Mouse (Mus musculus) urinary bladder, postnatal 4 days (tissue): ENCODE measurements at regions not wholly inside any gene's neighbourhood (a gene's known extent, or its start where the extent isn't known, plus 50 kb on each side); places are given as distances from the start of the nearest gene placed in this dataset.

Experiments
- DNase-seq, 2 experiments: peaks; one replicate each; pipeline ENCODE4 v3.0.0; 2021 to 2022; ENCODE audit warnings: low spot score in 2 of 2

DNA sequence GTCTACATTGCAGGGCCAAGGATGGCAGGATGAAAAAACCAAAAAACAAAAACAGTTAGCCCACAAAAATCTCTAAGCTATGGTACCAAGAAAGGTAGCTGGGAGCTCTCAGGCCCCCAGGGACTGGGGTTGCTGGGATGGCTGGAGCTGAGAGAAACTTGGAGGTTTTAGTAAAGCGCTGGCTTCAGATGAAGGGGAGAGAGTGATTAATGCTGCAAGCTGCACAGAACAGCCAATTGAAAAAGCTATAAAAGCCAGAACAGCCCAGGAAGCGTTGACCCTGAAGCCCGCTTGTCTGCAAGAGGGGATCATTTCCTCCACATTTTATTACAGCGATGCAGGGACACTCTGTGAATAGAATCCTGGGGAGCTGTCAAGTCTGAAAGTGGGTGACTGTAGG is 157.0 kb downstream of the 4930564D02Rik start:
- DNase-seq, result no peak

DNA sequence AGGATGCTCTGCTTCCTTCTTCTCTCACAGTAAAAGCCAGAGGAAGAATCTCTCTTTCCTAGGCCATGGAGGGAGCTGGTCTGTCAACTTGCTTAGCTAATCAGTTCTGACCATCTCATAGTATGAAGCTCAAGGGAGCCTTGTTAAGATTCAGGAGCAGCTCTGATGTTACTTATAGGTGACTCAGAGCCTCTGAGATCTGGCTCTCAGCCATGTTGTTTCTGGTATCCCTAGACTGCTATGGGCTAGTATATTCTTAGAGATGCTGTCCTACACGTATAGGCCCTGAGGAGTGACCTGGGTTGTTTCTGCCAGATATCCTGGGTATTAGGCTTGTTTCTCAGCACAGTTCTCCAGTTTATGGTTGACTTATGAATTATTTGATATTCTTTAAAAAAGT is 160.9 kb downstream of the 4930564D02Rik start:
- DNase-seq, result no peak

DNA sequence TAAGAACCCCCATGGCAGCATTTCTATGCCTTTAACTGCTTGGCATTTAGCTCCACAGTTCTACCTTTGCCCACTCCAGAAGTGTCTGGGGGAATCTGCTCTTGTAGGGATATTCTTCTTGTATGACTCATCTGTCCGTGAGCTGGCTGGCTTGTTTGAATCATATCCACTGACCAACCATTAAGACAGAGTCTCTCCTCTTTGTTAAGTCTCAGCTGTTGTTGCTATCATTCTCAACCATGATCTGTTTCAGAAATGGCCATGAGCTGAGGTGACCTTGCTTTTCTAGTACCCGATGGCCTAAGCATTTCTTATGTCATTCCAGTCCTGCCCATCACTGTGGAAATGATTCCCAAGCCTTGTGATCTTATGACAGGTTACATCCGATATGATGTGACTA is 161.8 kb downstream of the 4930564D02Rik start:
- no peak for DNase-seq

DNA sequence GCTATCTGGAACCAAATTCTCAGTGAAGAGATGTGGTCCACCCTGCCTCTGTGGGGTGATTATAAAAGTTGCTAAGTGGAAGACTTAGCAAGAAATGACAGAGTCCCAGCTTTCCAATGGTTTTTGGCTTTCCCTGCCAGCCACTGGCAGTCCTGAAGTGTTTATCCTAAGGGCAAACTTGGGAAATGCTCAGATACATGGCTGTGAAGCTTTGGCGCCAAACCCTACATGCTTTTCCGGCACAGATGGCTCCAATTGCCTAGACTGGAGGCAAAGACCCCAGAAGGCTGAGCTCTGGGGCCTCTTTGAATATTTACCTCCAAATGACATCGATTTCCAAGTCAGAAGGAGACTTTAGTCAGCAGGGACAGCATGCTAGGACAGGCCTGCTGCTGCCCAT is 174.4 kb downstream of the 4930564D02Rik start:
- DNase-seq, result no peak

GRCm38 (mm10) chr3:105257096-105257495 is 190.5 kb downstream of the 4930564D02Rik start:
- DNase-seq, result no peak

DNA sequence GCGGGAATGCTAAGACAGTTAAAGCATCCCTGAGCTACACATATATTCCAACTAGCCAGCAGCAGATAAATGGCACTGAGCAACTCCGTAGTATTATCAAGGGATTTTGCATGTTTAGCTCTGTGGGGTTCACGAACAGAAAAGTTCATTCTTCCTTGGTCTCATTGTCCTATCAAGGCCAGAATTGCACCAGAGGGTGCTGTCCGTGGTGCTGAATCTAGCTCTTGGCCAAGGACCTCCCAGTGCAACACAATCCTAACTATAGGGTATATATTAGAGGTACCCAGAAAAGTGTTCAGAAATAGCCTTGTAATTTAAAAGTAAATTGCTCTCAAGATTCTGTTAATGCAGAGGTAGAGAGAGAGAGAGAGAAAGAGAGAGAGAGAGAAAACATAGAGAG is 176.9 kb upstream of the Kcnd3 start:
- peak; percentile 28 to 78 for DNase-seq

DNA sequence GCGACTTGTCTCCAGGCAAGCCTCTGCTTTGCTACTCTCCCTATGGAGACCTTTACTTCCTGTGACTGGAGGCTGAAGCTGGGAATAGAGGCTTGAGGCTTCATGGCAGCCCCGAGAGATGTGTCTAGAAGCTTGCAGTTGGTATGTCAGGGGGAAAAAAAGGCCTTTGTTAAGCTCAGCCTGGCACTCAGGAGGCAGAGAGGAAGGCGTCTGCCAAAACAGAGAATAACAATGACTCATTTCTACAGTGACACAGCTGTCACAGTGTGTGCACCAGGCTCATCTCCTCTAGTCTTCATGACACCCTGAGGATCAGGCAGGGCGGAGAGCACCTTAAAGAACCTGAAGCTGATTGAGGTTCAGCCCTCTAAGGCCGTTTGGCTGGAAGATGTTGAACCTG is 171.2 kb upstream of the Kcnd3 start:
- DNase-seq, result no peak

- no peak for DNase-seq
These were observed 170.4 kb upstream of the Kcnd3 start for GRCm38 (mm10) chr3:105281686-105282085.

- no peak for DNase-seq
These were observed 153.9 kb upstream of the Kcnd3 start for GRCm38 (mm10) chr3:105298273-105298672.

- no peak for DNase-seq
These were observed 151.2 kb upstream of the Kcnd3 start for GRCm38 (mm10) chr3:105300693-105301548.

GRCm38 (mm10) chr3:105307676-105308075 is 144.5 kb upstream of the Kcnd3 start:
- no peak for DNase-seq

- DNase-seq, result no peak
These were observed 143.1 kb upstream of the Kcnd3 start for GRCm38 (mm10) chr3:105309020-105309419.

- DNase-seq, result no peak
These were observed 98.9 kb upstream of the Kcnd3 start for GRCm38 (mm10) chr3:105353268-105353667.

DNA sequence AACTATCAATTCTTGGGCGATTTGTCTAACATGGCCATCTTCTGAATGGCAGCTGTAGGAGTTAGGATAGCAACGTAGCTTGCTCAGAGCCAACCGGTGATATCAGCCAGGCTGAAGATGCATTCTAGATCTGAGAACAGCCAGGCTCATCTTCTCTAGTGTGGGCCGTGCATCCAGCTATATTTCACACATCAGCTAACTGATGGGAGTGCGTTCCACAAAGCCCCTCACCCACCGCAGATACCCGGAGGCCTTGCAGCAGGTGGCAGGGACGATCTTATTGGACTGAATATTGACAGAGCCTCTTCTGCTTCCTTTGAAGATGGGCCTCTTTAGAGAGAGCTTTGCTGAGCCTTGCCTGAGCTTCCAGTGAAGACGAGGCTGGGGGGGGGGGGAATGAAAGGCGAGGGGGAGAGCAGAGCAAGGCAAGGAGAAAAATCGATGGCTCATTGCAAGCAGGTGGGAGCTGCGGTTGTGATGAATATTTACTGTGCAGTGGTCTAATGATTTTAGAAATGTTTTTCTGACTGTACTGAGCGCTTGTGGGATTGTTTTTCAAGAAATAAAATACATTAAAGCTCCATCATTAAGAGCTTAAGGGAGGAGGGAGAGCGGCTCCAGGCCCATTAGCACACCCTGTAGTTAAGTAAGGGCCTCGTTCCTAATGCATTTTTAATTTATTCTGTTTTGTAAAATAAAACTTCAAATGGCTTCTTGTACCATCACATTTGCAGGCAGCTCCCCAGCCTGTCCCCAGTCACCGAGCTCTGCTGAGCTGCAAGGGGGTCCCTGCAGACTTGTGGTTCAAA is 97.8 kb upstream of the Kcnd3 start:
- no peak for DNase-seq

DNA sequence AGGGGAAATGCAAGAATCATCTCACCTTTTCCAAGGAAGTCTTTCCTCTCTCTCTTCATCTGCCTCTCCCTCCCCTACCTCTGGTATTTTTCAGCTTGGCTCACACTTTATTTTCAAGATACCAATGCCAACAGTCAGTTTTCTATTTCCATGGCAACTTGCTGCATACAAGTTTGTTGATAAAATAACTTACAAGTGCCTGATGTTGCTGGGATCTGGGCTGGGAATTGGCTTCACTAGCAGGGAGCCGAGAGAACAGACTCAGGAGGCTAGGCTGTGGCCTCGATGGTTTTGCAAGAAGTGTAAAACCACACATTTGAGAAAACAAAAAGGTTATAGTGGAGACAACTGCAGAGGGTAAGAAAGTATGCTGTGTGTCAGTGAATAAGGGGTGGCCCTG is 94.6 kb upstream of the Kcnd3 start:
- DNase-seq, result no peak

- DNase-seq, result no peak
These were observed 92.5 kb upstream of the Kcnd3 start for GRCm38 (mm10) chr3:105359636-105360035.

GRCm38 (mm10) chr3:105364685-105365084 is 87.4 kb upstream of the Kcnd3 start:
- no peak for DNase-seq

GRCm38 (mm10) chr3:105366806-105367205 is 85.3 kb upstream of the Kcnd3 start:
- DNase-seq, result no peak

GRCm38 (mm10) chr3:105367972-105368371 is 84.2 kb upstream of the Kcnd3 start:
- no peak for DNase-seq

GRCm38 (mm10) chr3:105372371-105372828 is 79.7 kb upstream of the Kcnd3 start:
- no peak for DNase-seq

DNA sequence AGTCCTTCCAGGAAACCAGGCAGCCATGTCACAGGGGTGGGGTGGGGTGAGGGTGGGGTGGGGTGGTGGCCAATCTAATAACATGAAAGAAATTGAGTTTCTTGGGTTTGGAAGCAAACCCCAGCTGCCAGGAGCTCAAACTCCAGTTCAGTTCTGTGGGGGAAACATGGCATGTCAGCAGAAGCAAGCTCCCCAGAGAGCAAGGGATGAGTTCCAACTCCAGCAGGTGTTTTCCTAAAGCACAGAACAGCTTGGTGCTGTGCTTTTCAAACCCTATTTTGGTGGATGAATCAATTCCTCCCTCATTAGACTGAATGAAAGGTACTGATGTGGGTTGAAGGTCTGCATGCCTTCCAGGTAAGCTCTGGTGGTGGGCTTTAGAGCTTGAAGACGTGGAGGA is 77.8 kb upstream of the Kcnd3 start:
- DNase-seq, result no peak

DNA sequence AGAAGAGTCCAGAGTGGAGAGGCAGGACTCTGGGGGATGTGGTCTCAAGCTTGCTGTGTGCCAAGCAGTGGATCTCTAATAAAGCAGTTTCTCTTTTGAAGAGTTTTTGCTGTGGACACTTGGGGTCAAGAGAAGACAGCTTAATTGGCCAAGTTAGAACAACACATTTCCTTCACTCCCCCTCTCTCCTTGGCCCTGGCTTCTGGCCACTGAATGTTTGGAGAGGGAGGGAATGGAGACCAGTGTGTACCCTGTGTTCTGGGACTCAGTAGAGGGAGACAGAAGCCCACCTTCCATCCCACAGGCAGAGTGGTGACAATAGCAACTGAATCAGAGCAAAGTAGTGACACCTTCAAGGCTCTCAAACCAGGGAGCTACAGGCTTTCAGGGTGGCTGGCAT is 77.3 kb upstream of the Kcnd3 start:
- peak in 1 of 2 experiments; percentile 49 for DNase-seq

GRCm38 (mm10) chr3:105375383-105375782 is 76.7 kb upstream of the Kcnd3 start:
- peak in 1 of 2 experiments; percentile 50 for DNase-seq
